Mouse (Mus musculus) cerebellum, adult 2 months (tissue): ENCODE data around the gene Pla2g4d. TPM values are rescaled to one million over a fixed set of nuclear protein-coding genes. Genes with fewer than 3 reads are reported as not detected.

Source experiments
- DNase-seq, 2 experiments: peaks; one replicate each; pipeline ENCODE4 v3.0.0; 2021
- H3K27ac ChIP-seq: fragments of 200-500 bp; 2 replicates; pipeline ENCODE4 v1.5.1; 2012; ENCODE audit warnings: low read length, control low read depth, inconsistent platforms; ENCODE audit not compliant: insufficient read depth
- H3K27me3 ChIP-seq: fragments of 200-500 bp; 2 replicates; pipeline ENCODE4 v1.6.1; 2012; ENCODE audit warnings: inconsistent platforms, mild to moderate bottlenecking, low read length, moderate library complexity; ENCODE audit not compliant: control insufficient read depth, insufficient read depth
- H3K4me1 ChIP-seq: fragments of 200-500 bp; 2 replicates; pipeline ENCODE4 v1.6.1; 2011; ENCODE audit warnings: low read length; ENCODE audit not compliant: control insufficient read depth, insufficient read depth
- H3K4me3 ChIP-seq: fragments of 200-500 bp; replicated peaks from 2 replicates; pipeline ENCODE3; 2011; ENCODE audit warnings: mild to moderate bottlenecking, low read depth, low read length, control low read depth; ENCODE audit not compliant: insufficient read depth
- CTCF ChIP-seq: fragments of 200-500 bp; IDR thresholded peaks from 2 replicates; pipeline ENCODE4 v1.5.1; 2011; ENCODE audit warnings: low read depth, mild to moderate bottlenecking, control low read depth, low read length, moderate library complexity, borderline replicate concordance; ENCODE audit not compliant: insufficient read depth
- POLR2A ChIP-seq: fragments of 200-500 bp; IDR thresholded peaks from 2 replicates; pipeline ENCODE4 v1.6.1; 2011; ENCODE audit warnings: low read length, control low read depth, borderline replicate concordance; ENCODE audit not compliant: insufficient read depth
- WGBS: fragments of 180-500 bp; shearing (Covaris S2); methylation state at CpG from one replicate; pipeline ENCODE4 v1.1.7; 2018; 5-methylcytosine and 5-hydroxymethylcytosine counted together
- polyA plus RNA-seq: library from polyadenylated mRNA; depleted of rRNA; stranded (reverse); fragments of >200 nt; gene quantifications from 2 replicates; pipeline ENCODE4 v1.2.3, GENCODE M21; 2012

The Pla2g4d gene
- polyA plus RNA-seq, 1 experiment = 0.07 TPM

DNA sequence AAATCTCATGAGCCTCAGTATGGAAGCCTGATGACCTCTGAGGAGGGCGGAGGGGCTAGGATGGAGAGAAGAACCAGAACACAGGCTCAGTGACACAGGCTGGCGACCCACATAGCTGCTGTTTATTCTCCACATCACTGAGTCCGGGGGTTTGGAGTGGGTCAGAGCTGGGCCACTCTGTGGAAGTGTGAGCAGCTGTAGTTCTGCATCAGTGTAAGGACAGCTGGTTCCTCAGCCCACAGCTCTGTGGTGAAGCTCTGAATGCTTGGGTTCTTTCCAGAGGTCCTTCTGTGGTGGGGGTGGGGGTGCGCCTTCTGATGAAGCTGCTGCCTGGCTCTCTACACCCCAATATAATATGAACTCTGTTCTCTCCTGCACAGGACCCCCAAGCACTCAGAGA lies 10.9 kb upstream of the Pla2g4d start:
- Histone ChIP-seq H3K27me3 (no peaks in the 10 kb centered on the region), H3K27ac (no peak overlapping the region), H3K4me3 (no peak overlapping the region), H3K4me1 (no peaks in the 10 kb centered on the region)
- no peak for TF ChIP-seq POLR2A
- no peak for TF ChIP-seq CTCF
- 67% methylated on average over 4 of the region's 4 CpGs for WGBS
- DNase-seq = no peak

GRCm38 (mm10) chr2:120296160-120296559 lies 7.2 kb upstream of the Pla2g4d start:
- TF ChIP-seq CTCF (no peak), POLR2A (no peak)
- no peak overlapping the region for H3K4me3 ChIP-seq

DNA sequence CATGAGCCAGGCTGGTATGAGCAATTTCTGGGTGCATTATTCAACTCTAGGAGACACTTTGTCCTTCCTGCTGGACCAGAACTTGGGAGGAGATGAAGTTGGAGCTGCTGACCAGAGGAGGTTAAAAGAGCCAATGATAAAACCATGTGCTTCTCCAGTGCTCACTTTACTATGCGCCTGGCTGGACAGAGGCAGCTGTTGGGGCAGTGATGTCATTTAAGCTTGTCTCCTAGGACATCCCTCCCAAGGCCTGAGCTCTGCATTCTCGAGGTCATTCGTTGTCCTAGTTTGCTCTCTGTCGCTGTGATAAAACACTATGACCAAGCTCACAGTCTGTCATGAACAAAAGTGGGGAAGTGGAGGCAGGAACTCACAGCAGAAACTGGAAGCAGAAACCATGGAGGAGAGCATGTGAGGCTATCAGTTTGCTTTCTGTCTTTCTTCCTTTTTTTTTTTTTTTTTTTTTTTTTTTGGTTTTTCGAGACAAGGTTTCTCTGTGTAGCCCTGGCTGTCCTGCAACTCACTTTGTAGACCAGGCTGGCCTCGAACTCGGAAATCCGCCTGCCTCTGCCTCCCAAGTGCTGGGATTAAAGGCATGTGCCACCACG lies 2.6 kb upstream of the Pla2g4d start:
- Histone ChIP-seq H3K4me3 (no peak overlapping the region), H3K4me1 (peaks cover 9% of the 10 kb centered on the region), H3K27ac (no peak overlapping the region), H3K27me3 (no peaks in the 10 kb centered on the region)
- TF ChIP-seq CTCF (no peak), POLR2A (no peak)
- WGBS = 86% methylated on average over 8 of the region's 9 CpGs
- DNase-seq = no peak

More at GRCm38 (mm10) chr2:120296160-120296559, 7.2 kb upstream of the Pla2g4d start:
- Histone ChIP-seq H3K4me1 (no peaks in the 10 kb centered on the region), H3K27ac (no peak overlapping the region), H3K27me3 (no peaks in the 10 kb centered on the region)
- 13% methylated on average over 2 of the region's 2 CpGs for WGBS
- no peak for DNase-seq

- DNase-seq = peak in 1 of 2 experiments; percentile 26
- H3K4me3 ChIP-seq = no peak overlapping the region
- 37% methylated on average over 3 of the region's 3 CpGs for WGBS
- H3K27me3 ChIP-seq = no peaks in the 10 kb centered on the region
- peaks cover 21% of the 10 kb centered on the region for H3K4me1 ChIP-seq
- TF ChIP-seq POLR2A (no peak), CTCF (no peak)
- H3K27ac ChIP-seq = no peak overlapping the region
Measured at GRCm38 (mm10) chr2:120288401-120288800, 596 bp downstream of the Pla2g4d start.

DNA sequence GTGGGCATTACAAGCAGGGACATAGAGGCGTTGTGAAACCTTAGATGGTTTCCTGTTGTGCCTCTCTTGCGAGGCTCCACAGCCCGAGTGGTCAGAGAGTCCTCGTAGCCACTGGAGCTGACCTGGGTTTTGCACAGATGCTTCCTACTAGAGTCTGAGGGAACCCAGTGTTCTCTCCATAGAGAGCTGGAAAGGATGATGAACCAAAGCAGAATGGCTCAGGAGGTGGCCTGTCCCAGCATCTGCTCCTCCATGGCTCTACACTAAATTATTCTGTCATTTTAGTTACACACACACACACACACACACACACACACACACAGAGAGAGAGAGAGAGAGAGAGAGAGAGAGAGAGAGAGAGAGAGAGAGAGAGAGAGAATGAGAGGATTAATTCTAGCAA lies 3.4 kb downstream of the Pla2g4d start:
- Histone ChIP-seq H3K27ac (no peak overlapping the region), H3K4me3 (no peak overlapping the region), H3K4me1 (peaks cover 21% of the 10 kb centered on the region), H3K27me3 (no peaks in the 10 kb centered on the region)
- TF ChIP-seq POLR2A = no peak
- TF ChIP-seq CTCF = no peak
- 13% methylated on average over 4 of the region's 4 CpGs for WGBS
- peak in 1 of 2 experiments; percentile 39 for DNase-seq

DNA sequence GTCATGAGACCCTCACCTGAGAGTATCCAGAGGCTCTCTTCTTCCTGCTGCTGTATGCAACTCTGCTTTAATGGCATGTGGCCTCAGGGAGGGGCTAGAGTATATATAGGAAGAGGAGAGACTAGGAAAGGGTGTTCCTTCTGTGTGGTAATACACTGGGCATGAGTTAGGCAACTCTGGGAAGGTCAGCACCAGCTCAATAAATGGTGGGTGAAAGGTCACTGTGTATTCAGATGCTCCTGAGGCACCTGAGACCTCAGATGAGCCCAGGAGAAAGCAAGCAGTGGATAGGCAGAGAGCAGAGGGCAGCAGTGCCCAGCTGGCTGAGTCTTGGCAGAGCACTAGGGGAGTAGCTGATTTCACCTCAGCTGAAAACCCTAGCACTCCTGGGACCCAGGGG lies 4.3 kb downstream of the Pla2g4d start:
- TF ChIP-seq CTCF = no peak
- no peak for TF ChIP-seq POLR2A
- H3K4me3 ChIP-seq = no peak overlapping the region
- no peak for DNase-seq
- no peaks in the 10 kb centered on the region for H3K27me3 ChIP-seq
- H3K4me1 ChIP-seq = peaks cover 21% of the 10 kb centered on the region
- no peak overlapping the region for H3K27ac ChIP-seq

DNA sequence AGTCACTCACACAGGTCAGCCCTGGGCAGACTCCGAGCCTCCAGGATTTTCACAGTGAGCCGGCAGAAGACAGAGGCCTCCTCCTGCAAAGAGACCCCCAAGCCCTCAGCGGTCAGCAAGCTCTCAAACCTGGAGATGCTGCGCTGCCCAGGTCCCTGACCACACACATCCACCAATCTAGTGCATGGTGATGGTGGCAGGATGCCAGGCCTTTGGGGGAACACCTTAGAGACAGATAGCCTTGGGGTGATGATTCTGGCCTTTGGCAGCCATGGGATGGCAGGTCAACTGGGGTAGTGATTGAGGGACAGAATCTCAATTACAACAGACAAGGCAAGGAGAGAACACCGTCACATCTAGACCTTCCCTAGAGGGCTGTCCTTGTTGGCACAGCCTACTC lies 4.9 kb downstream of the Pla2g4d start:
- H3K27me3 ChIP-seq = no peaks in the 10 kb centered on the region
- TF ChIP-seq POLR2A (no peak), CTCF (no peak)
- H3K4me1 ChIP-seq = peaks cover 21% of the 10 kb centered on the region
- H3K4me3 ChIP-seq = no peak overlapping the region
- no peak overlapping the region for H3K27ac ChIP-seq
- no peak for DNase-seq
- 93% methylated on average over 5 of the region's 5 CpGs for WGBS

DNA sequence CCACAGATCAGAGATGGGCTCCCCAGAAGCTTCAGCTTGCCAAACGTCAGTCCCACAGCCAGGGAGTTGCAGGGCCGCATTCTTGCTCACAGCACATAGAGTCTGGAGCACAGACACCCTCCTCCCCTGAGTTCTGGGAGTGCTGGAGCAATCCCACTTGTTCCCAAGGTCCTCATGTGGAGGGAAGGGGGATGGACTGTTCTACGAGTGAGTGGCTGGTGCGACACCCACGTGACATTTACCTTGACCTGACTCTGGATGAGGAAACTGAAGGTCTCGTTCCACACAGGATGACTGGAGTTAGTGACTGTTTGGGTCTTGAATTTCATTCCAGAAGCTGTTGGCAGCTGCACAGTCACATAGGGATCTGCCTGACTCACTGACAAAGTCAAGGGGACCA lies 5.4 kb downstream of the Pla2g4d start:
- Histone ChIP-seq H3K27me3 (no peaks in the 10 kb centered on the region), H3K4me3 (no peak overlapping the region), H3K27ac (no peak overlapping the region), H3K4me1 (peaks cover 18% of the 10 kb centered on the region)
- no peak for TF ChIP-seq CTCF
- TF ChIP-seq POLR2A = no peak
- DNase-seq = no peak
- WGBS = 85% methylated on average over 6 of the region's 6 CpGs

DNA sequence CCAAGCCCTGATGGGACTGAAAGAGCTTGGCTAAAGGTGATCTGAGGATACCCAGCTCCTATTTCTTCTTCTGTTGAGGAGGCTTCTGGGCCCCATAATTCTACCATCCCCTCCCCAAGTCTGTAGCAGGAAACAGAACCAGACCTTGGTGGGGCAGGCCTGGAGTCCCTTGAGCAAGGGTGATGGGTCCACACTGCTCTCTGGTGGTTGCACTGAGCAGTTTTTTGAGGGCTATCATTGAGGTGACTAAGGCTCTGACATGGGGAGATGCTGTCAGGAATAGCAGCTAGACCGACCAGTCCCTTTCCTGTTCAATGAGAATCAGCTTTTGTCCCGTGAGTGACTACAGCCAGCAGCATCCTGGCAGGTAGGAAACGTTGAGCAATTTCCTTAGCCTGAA lies 7.8 kb downstream of the Pla2g4d start:
- H3K27me3 ChIP-seq = no peaks in the 10 kb centered on the region
- peaks cover 12% of the 10 kb centered on the region for H3K4me1 ChIP-seq
- H3K4me3 ChIP-seq = no peak overlapping the region
- no peak overlapping the region for H3K27ac ChIP-seq
- DNase-seq = no peak
- WGBS = 75% methylated on average over 3 of the region's 3 CpGs
- no peak for TF ChIP-seq POLR2A
- TF ChIP-seq CTCF = no peak; the same call in 1 of the 2 replicates
